Mouse (Mus musculus) midbrain, embryonic 11.5 days (tissue): ENCODE measurements around the gene Ror1. TPM values are rescaled to one million over a fixed set of nuclear protein-coding genes. Genes with fewer than 3 reads are reported as not detected.

Experiments used
- ATAC-seq: fragments of 200-750 bp; cut with Nextera tagmentation; 2 replicates; pipeline ENCODE4 v1.8.0; 2017; ENCODE audit warnings: moderate TSS enrichment, moderate library complexity; ENCODE audit not compliant: low FRiP score
- DNase-seq: peaks from one replicate; pipeline ENCODE4 v3.0.0; 2015; ENCODE audit warnings: low spot score; ENCODE audit errors: missing footprints
- H3K27ac ChIP-seq: fragments of 300-500 bp; sonication (generic); 2 replicates; pipeline ENCODE4 v1.5.1; 2014; ENCODE audit warnings: low read depth, low read length
- H3K27me3 ChIP-seq: fragments of 300-500 bp; sonication (generic); 2 replicates; pipeline ENCODE4 v1.6.1; 2014; ENCODE audit warnings: mild to moderate bottlenecking, low read length, moderate library complexity, mixed read lengths; ENCODE audit not compliant: control insufficient read depth, insufficient read depth
- H3K36me3 ChIP-seq: fragments of 300-500 bp; sonication (generic); 2 replicates; pipeline ENCODE4 v1.6.1; 2014; ENCODE audit warnings: mild to moderate bottlenecking, low read length, moderate library complexity, mixed read lengths; ENCODE audit not compliant: control insufficient read depth, insufficient read depth
- H3K4me1 ChIP-seq: fragments of 300-500 bp; sonication (generic); 2 replicates; pipeline ENCODE4 v1.6.1; 2014; ENCODE audit warnings: low read length; ENCODE audit not compliant: control insufficient read depth, insufficient read depth
- H3K4me2 ChIP-seq: fragments of 300-500 bp; sonication (generic); 2 replicates; pipeline ENCODE4 v1.6.1; 2014; ENCODE audit warnings: mild to moderate bottlenecking, moderate library complexity
- H3K4me3 ChIP-seq: fragments of 300-500 bp; sonication (generic); 2 replicates; pipeline ENCODE4 v1.5.1; 2014; ENCODE audit warnings: low read depth, low read length
- H3K9ac ChIP-seq: fragments of 300-500 bp; sonication (generic); 2 replicates; pipeline ENCODE4 v1.6.1; 2014; ENCODE audit warnings: low read length
- H3K9me3 ChIP-seq: fragments of 300-500 bp; sonication (generic); 2 replicates; pipeline ENCODE4 v1.6.1; 2016; ENCODE audit warnings: low read length; ENCODE audit not compliant: control insufficient read depth
- WGBS: fragments of 180-500 bp; shearing (Covaris S2); extraction: QIAGEN DNeasy Blood & Tissue Kit; methylation state at CpG from one replicate; pipeline ENCODE4 v1.1.7; 2014; 5-methylcytosine and 5-hydroxymethylcytosine counted together
- polyA plus RNA-seq: library from polyadenylated mRNA; unstranded; fragments of >200 nt; fragmentation: Nextera tagmentation; extraction: Ambion mirVana; gene quantifications from 2 replicates; pipeline ENCODE4 v1.2.1, GENCODE M21; 2014

The Ror1 gene
- polyA plus RNA-seq, 1 experiment from 2014 or later: 4.8 TPM

- no peaks in the 10 kb centered on the region for H3K36me3 ChIP-seq
- DNase-seq (peak; percentile 51), ATAC-seq (no peak)
- no peaks in the 10 kb centered on the region for H3K27me3 ChIP-seq
- 77% methylated on average over 12 of the region's 12 CpGs for WGBS
- H3K4me2 ChIP-seq: no peak overlapping the region
- no peaks in the 10 kb centered on the region for H3K9me3 ChIP-seq
- H3K27ac ChIP-seq: no peak overlapping the region
- no peak overlapping the region for H3K9ac ChIP-seq
- H3K4me3 ChIP-seq: no peak overlapping the region
- H3K4me1 ChIP-seq: no peaks in the 10 kb centered on the region
These were observed 108.8 kb downstream of the Ror1 start for GRCm38 (mm10) chr4:100204381-100204780.

DNA sequence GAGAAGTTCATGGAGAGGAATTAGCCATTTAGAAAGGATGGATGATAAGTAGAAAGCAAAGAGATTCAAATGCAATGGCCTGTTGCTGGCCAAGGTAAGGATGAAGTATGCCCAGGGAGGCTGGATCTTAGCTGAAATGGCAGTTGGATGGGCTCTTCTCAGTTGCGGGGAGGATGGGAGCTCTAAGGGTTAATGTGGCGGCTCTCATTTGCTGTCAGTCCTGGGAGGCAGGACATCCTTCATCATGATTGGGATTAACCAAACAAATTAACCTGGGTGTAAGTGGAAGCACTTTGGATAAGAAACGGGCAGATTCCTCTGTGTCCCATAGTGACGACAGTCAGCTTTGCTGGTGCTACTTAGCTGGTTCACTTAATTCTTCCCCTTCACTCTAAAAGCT lies 112.5 kb downstream of the Ror1 start:
- no peak overlapping the region for H3K27ac ChIP-seq
- H3K4me2 ChIP-seq: no peak overlapping the region
- no peaks in the 10 kb centered on the region for H3K27me3 ChIP-seq
- DNase-seq: peak; percentile 69
- no peaks in the 10 kb centered on the region for H3K36me3 ChIP-seq
- WGBS: 56% methylated on average over 4 of the region's 4 CpGs
- no peaks in the 10 kb centered on the region for H3K4me1 ChIP-seq
- no peaks in the 10 kb centered on the region for H3K9me3 ChIP-seq
- no peak overlapping the region for H3K9ac ChIP-seq
- ATAC-seq: no peak
- H3K4me3 ChIP-seq: no peak overlapping the region

GRCm38 (mm10) chr4:100209106-100209505 lies 113.5 kb downstream of the Ror1 start:
- Histone ChIP-seq H3K4me3 (no peak overlapping the region), H3K27ac (no peak overlapping the region), H3K9me3 (no peaks in the 10 kb centered on the region), H3K36me3 (no peaks in the 10 kb centered on the region), H3K4me1 (no peaks in the 10 kb centered on the region), H3K9ac (no peak overlapping the region), H3K27me3 (no peaks in the 10 kb centered on the region), H3K4me2 (no peak overlapping the region)
- peak; percentile 6 for DNase-seq
- WGBS: 87% methylated on average over 4 of the region's 4 CpGs
- ATAC-seq: no peak

DNA sequence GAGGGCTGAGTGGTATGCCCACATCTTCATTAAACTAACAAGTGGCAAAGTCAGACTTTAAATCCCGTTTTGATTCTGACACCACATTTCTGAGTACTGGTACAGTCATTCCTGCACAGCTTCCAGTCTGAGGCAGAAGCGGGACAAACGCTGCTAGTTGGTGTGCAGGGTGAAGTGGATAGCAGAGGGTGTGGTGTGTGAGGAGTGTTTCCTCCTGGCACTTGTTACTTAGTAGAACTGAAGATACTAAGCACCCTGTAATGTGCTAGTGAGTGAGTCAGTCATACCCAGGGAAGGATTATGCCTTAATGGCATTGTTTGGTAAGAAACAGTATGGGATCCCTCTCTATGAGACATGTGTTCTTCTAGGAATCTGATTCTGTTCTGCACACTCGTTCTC lies 115.7 kb downstream of the Ror1 start:
- no peak overlapping the region for H3K4me3 ChIP-seq
- no peaks in the 10 kb centered on the region for H3K4me1 ChIP-seq
- DNase-seq (peak; percentile 17), ATAC-seq (no peak)
- no peak overlapping the region for H3K9ac ChIP-seq
- no peak overlapping the region for H3K4me2 ChIP-seq
- no peaks in the 10 kb centered on the region for H3K9me3 ChIP-seq
- no peaks in the 10 kb centered on the region for H3K36me3 ChIP-seq
- WGBS: 76% methylated on average over 4 of the region's 4 CpGs
- H3K27me3 ChIP-seq: no peaks in the 10 kb centered on the region
- no peak overlapping the region for H3K27ac ChIP-seq

DNA sequence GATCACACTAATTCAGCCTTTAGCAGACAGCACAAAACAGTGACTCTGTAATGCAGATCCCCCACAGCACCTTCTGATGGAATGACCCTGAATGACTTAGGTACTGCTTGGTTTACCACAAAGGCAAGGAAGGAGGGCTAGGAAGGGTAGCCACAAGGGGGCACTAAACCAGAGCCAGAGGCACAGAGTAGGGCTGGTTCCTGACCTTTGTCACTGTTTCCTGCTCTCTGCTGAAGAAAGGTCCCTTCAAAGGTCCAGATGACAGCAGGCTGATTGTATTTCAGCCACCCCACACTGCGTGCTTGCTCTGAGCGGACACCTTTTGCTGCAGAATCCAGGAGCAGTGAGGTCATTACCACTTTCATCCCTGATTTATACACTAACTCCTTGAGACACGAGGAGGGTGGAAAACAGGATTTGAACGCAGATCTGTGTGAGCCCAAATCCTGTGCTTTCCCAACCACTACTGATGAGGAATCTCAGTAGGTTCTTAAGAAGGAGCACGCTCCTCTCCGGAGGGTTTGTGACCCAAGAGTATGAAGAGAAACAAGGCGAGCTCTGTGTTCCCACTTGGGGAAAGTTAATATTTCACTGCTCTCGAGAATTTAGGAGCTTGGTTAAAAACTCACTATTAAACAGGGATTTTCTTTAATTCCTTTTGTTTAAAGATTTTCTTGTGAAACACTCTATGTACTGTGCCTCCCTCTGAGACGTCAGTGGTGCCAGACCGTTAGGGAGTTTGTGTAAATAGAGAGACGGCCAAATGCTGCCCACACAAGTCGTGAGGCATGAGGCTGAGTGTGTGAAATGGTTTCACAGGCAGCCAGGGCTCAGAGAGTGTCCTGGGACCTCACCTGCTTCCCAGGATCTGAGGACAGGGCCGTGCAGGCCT lies 119.0 kb downstream of the Ror1 start:
- Histone ChIP-seq H3K4me1 (no peaks in the 10 kb centered on the region), H3K4me2 (no peak overlapping the region), H3K4me3 (no peak overlapping the region), H3K27me3 (no peaks in the 10 kb centered on the region), H3K9me3 (no peaks in the 10 kb centered on the region), H3K9ac (no peak overlapping the region), H3K36me3 (no peaks in the 10 kb centered on the region), H3K27ac (no peak overlapping the region)
- 63% methylated on average over 13 of the region's 13 CpGs for WGBS
- ATAC-seq (no peak), DNase-seq (peak; percentile 87)

DNA sequence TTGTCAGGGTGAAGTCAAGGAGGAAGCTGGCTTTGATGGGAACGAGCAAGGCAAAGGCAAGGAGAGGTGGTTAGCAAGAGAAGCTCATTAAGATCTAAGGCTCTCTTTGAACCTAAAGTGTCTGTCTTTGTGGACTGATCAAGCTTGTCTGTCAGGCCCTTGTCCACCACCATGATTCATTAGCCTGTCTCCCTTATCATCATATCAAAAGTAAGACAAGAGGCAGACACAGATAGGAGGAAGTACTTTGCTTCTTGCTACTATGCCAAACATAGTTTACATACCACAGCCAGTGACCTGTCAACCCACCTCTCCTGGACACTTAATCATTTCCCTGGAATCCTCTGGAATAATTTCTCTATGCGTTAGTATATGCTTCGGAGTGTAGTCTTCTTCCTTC lies 121.0 kb downstream of the Ror1 start:
- Histone ChIP-seq H3K36me3 (no peaks in the 10 kb centered on the region), H3K27ac (no peak overlapping the region), H3K9me3 (no peaks in the 10 kb centered on the region), H3K4me2 (no peak overlapping the region), H3K4me1 (no peaks in the 10 kb centered on the region), H3K4me3 (no peak overlapping the region), H3K27me3 (no peaks in the 10 kb centered on the region), H3K9ac (no peak overlapping the region)
- DNase-seq (no peak), ATAC-seq (no peak)
- WGBS: 81% methylated on average over 3 of the region's 3 CpGs

- H3K36me3 ChIP-seq: no peaks in the 10 kb centered on the region
- peaks cover 4% of the 10 kb centered on the region; the same call in 1 of the 2 replicates for H3K4me1 ChIP-seq
- ATAC-seq: no peak
- H3K4me3 ChIP-seq: no peak overlapping the region
- 79% methylated on average over 4 of the region's 4 CpGs for WGBS
- H3K9ac ChIP-seq: no peak overlapping the region
- DNase-seq: no peak
- H3K27ac ChIP-seq: no peak overlapping the region
- no peaks in the 10 kb centered on the region; the same call in 1 of the 2 replicates for H3K27me3 ChIP-seq
- no peak overlapping the region for H3K4me2 ChIP-seq
- no peaks in the 10 kb centered on the region for H3K9me3 ChIP-seq
These were observed 123.4 kb downstream of the Ror1 start for GRCm38 (mm10) chr4:100219026-100219425.

DNA sequence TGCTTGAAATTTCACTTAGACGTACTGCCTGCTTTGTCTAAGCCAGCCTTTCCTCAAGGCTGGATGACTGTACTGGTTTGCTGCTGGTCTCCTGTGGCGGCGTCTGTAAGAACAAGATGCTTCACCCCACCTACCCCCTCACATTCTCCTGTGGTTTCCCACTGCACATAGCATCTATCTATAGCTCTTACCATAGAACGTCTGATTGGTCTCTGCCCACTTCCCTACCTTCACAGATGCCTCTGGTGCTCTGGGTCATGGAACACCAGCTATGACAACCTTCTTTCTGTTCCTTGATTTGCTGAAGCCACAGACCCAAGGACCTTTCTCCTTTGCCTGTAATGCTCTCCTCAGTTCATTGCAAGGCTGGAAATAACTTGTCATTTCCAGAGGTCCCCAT lies 124.0 kb downstream of the Ror1 start:
- WGBS: 84% methylated on average over 4 of the region's 4 CpGs
- no peak for ATAC-seq
- H3K27me3 ChIP-seq: no peaks in the 10 kb centered on the region; the same call in 1 of the 2 replicates

GRCm38 (mm10) chr4:100221978-100222737 lies 126.6 kb downstream of the Ror1 start:
- Histone ChIP-seq H3K4me3 (no peak overlapping the region), H3K4me2 (no peak overlapping the region), H3K9ac (no peak overlapping the region), H3K27ac (no peak overlapping the region), H3K4me1 (peaks cover 4% of the 10 kb centered on the region; the same call in 1 of the 2 replicates), H3K9me3 (no peaks in the 10 kb centered on the region), H3K27me3 (no peaks in the 10 kb centered on the region; the same call in 1 of the 2 replicates), H3K36me3 (no peaks in the 10 kb centered on the region)
- ATAC-seq: no peak
- WGBS: 86% methylated on average over 13 of the region's 13 CpGs
- DNase-seq: no peak

More for the DNA sequence above, 124.0 kb downstream of the Ror1 start:
- Histone ChIP-seq H3K27ac (no peak overlapping the region), H3K9me3 (no peaks in the 10 kb centered on the region), H3K4me1 (peaks cover 4% of the 10 kb centered on the region; the same call in 1 of the 2 replicates), H3K9ac (no peak overlapping the region), H3K36me3 (no peaks in the 10 kb centered on the region), H3K4me3 (no peak overlapping the region), H3K4me2 (no peak overlapping the region)
- DNase-seq: no peak
